Mouse (Mus musculus): ENCODE measurements around the gene Mif4gd.

Mif4gd gene

DNA sequence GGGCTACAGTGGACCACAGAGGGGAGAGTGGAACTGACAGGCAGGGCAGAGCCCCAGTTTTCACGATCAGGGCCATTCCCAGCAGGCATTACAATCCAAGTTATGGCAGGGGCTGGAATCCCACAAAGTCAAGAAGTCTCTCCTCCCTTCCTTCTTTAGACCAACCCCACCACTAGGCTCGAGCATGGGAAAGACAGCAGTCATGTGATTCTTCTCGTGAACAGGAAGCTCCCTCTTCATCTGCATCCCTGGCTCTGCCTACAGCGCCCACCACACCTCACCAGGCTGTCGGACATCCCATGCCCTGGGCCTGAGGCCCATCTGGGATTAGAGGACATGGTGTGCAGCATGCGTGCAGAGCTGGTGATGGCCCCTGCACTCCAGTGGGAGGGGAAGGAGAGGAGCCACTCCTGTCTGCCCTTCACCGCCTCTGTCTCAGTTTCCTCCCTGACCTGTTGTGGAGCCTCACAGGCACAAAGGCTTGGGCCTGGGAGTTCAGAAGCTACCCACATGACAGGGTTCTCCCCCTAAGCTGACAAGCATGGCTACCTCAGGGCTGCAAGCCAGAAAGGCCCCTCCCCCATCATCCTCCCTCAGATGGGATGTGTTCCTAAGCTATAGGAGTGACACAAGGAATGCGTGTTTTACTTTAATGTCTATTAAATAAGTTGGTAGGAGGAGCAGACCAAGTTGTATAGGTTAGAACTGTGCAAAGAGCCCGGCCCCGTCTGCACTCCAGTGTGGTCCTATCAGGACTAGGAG, 1.8 kb upstream of the Mif4gd start:
- in situ Hi-C loops (cut with MseI, MboI): no loop called here

DNA sequence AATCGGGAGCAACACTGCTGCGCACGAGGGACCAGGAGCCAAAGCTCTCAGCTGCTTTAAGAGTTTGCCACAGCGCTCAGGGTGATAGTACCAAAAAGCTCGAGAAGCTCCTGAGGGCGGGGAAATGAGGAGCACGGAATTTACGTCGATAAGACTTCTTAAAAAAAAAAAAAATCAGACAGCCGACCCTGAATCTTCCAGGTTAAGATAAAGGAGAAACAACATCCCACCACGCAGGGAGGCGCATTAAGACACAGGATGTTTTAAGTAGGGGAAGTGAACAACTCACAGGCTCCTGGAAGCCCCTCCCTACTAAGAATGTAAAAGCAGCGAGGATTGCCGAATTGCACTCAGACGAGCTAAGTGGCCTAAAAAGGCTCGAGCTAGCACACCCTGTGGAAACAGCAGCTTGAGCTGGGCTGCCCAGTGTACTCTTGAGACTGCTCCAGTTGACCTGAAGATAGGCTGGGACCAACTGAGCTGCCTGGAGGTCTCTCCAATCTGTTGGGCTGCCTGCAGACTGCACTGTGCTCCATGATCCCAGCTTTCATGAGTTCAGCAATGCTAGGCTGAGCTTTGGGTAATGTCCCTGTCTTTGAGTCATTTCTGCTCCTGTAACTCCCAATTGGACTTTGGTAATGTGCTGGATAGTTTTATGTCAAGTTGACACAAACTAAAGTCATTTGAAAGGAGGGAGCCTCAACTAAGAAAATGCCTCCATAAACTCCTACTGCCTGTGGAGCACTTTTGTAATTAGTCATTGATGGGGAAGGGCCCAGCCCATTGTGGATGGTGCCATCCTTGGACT, 573 bp upstream of the Mif4gd start:
- in situ Hi-C loops (cut with MseI, MboI): no loop called here

DNA sequence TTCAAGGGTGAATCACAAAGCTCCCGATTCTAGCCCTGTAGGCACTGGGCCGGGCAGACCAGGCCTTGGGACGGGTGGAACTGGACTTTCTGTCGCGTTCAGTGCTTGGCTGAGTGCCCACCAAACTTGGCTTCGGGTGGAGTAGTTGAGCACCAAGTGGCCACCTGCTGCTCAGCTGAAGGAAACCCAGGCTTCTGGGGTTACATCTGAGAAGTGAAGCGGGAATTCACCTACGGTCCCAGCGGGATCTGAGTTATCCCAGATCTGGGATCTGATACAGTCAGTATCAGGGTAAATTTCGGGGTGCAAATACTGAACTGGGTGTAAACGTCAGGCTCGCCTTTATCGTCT, 735 bp downstream of the Mif4gd start:
- in situ Hi-C loops (cut with MseI, MboI): no loop called here

DNA sequence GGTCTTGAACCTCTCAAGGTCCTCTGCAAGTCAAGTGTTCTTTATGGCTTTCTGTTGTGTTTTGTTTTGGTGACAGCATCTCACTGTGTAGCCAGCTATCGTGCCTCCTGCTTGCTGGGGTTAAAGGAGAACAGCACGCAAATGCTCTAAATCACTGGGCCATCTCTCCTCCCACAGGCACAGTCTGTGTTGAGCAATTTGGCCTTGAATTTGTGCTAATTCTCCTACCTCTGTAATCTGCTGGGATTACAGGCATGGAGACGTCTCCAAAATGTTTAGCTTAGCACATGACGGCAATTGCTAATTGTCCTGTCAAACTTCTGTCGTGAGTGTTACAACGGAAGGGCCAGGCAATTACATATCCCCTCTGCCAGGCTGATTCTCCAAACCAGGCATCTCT, 1.6 kb downstream of the Mif4gd start:
- in situ Hi-C loops (cut with MseI, MboI): no loop called here

DNA sequence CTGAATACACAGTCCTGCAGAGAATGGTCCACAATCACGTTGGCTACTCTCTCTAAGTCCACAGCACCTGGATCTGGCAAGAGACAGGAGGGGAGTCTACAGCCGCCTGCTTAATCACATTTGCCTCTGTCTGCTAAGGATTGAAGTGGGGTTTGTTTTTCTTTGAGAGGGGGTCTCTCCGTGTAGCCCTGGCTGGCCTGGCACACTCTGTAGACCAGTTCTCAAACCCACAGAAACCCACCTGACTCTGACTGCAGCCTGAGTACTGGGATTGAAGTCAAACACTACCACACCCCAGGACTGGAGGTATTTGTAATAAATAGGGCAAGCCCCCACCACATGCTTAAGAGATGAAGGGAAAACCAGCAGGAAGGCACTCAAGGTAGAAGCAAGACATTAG, 3.2 kb downstream of the Mif4gd start:
- in situ Hi-C loops (cut with MseI, MboI): no loop called here

DNA sequence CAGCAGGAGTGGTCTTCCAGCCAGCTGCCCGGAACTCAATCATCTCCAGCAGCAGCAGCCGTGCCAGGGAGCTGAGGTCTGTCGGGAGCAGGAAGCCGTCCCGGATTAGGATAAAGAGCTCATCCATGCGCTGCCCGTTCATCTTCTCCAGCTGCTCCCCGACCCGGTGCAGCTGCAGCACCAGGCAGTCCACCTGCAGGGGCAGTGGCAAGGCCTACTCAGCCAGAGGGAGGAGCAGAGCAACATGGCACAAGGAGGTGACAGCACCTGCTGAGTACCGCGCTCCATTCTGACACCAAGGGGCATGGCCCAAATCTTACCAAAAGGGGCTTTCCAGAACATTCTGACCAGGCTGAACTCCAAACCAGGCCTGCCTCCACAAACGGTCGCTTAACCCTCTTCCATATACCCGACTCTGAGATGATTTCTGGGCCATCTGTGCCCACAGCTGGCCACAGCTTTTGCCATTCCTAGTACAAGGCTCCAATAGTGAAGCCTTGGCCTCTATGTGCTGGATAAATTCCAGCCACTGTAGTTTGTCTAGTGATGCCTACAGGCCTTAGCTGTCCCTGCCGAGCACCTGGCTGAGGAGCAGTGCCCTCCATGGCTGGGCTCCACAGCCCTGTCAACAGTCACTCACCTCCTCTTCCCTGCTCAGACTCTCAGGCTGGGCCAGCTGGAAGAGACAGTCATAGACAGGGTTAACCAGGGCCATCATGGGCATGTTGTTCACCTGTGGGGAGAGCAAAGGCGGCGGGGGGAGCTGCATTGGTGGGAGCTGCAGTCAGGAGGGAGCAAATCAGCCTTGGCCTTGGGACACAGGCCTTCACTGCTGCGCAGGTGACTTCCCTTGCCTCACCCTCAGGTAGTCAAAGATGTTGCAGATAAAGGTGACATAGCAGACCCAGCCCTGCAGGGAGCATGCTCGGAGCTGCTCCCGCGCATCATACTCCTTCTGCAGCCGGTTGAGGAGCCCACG, 4.1 kb downstream of the Mif4gd start:
- in situ Hi-C loops (cut with MseI, MboI): no loop called here

DNA sequence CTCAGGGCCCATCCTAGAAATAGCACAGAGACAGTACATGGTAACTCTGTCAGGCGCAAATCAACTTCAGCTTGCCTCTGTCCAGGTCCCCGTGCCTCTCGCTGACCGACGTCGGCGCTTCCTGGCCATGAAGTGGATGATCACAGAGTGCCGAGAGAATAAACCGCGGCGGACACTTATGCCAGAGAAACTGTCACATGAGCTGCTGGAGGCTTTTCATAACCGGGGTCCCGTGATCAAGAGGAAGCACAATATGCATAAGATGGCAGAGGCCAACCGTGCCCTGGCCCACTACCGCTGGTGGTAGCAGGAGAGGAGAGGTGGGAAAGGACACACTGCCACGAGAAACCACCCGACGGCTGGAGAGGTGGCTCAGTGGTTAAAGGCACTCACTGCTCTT, 6.0 kb downstream of the Mif4gd start:
- in situ Hi-C loops (cut with MseI, MboI): no loop called here

DNA sequence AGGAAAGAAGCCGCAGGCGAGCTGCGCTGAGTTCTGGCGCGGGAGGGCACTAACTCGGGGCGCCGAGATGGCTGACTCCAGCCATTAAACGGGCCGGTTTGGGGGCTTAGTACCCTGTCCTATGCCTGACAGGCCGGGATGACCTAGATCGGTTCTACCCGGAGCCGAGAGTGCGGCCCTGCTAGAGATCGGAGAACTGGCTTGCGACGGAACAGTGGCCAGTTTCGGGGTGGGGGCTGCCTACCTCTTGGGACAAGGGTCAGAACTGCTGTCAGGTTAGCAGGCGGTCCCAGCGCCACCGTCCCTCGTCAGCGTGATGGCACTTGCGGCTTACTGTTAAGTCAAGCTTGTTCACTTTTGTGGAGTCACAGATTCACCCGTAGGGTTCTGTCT, 8.5 kb downstream of the Mif4gd start:
- in situ Hi-C loops (cut with MseI, MboI): no loop called here

DNA sequence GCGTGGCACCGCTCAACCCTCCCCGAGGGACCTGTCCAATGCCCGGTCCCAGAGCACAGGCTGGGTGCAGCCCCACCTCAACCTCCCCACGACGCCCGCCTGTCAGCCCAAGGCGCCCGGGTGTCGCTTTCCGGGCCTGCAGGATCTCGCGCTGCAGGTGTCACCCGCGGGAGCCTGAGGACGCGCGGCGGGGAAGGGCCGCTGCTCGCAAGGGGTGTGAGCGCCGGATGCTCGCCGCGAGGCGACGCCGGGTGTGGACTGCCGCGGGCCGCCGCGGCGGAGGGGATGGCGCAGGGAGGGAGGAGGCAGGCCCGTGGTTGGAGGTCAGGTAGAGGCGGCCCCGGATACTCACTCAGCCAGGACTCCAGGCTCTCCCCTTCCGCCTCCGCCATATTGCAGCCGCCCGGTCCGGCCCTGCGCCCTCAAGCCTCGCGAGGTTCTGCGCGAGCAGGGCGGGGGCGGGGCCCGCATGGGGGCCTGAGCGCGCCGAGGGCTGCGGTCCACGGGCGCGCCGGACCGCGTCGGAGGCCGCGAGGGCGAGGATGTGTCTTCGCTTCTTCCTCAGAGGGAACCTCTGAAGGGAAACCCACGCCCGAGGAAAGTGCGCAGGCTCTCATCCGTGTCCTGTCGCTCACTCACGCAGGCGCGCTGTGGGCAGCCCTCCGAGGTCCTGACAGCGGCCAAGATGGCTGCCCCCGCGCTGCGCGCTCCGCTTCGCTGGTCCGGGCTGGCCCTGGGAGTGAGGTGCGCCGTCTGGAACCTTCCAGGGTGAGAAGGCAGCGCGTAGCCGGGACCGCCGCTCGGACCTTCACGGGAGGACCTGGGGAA, 9.1 kb downstream of the Mif4gd start, which contains the start of the genes Mrps7 and Gga3:
Gene Mrps7 (plus strand): TSS at position 450 of the 828 bp plus-strand sequence.
Gene Gga3 (minus strand): TSS at position 576 of the 828 bp plus-strand sequence.
- in situ Hi-C loops (cut with MseI, MboI): no loop called here

DNA sequence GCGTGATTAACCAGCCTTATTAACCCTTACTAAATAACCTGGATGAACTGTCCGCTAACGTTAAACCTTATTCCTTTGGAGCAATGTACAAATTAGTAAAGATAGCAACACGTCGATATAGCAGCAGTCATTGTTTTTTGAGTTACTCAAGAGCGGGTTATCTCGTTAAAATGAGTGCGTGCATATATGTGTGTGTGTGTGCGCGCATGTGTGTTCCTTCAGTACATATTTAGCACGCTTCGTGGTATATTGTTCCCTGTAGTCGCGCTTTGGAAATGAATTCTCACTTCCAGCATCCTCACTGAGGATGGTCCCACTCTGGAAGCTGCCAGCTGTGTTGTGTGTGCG, 9.7 kb downstream of the Mif4gd start:
- in situ Hi-C loops (cut with MseI, MboI): no loop called here

DNA sequence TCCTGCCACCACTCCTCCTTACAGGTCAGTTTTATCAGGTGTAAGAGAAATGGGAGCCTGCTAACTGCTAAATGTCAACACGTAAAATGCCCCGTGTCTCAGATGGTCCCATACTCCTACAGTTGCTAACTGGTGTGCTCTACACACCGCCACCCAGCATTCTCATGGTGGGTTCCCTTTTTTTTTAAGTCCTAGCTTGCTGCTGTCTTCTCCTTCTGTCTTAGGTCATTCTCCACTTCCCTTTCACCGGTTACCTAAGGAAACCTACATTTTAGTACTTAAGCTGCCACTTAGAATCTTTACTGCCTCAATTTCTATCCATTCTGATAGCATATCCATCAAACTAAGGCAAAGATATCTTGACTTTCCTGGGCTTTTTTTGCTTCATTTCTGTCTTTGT, 11.6 kb downstream of the Mif4gd start:
- in situ Hi-C loops (cut with MseI, MboI): no loop called here

DNA sequence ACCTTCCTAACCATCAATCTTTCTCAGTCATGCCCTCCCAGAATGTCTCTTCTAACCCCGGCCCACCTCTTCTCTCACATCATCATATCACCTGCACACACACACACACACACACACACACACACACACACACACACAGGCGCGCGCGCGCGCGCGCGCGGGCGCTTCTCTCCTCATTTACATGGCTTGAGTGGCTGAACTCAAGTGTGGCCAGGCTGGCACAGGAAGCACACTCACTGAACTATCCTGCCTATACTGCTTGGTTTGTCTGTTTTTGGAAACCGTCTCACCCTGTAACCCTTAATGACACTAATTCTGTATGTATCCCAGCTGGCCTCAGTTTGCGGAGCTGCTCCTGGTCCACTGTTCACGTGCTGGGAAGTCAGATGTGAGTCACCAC, 12.0 kb downstream of the Mif4gd start:
- in situ Hi-C loops (cut with MseI, MboI): no loop called here

DNA sequence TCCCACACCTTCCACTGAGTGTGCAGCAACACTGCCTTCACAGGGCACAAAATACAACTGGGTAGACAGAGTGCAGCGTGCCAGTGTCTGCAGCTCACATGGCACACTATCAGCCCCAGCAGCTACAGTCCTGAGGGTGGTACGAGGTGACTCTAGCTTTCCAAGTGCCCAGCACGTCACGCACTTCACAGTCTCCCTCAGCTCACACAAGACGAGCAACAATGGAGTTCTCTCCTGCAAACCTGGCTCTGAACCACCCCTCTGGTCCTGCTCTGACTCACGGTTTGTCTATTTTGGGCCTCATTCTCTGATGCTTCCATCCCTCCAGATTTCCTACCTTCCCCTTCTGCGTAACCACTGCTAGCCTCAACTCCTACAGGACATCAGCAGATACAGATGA, 13.0 kb downstream of the Mif4gd start:
- in situ Hi-C loops (cut with MseI, MboI): no loop called here

DNA sequence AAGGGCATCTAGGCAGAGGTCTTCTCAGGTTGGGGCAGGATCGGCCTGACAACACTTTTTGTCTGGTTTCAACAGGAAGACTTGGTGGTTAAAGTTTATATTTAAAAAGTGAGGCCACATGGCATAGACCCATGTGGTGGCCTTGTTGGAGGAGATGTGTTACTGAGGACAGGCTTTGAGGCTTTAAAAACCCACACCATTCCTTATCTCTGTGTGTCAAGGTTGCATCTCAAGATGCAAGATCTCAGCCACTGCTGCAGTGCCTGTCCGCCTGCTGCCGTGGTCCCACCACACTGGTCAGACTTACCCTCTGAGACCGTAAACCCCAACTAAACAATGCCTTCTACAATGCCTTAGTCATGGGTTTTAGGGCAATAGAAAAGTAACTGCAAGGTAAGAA, 14.5 kb downstream of the Mif4gd start:
- in situ Hi-C loops (cut with MseI, MboI): no loop called here

DNA sequence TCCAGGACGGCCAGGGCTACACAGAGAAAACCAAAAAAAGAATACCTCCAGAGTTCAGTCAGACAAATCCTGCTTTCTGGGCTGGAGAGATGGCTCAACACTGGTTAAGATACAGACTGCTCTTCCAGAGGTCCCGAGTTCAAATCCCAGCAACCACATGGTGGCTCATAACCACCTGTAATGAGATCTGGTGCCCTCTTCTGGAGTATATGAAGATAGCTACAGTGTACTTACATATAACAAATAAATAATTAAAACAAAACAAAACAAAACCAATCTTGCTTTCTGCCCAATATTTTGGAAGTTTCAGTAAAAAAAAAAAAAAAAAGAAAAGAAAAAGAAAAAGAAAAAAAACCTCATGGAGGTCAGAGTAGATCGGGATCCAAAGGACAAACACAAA, 17.6 kb downstream of the Mif4gd start:
- in situ Hi-C loops (cut with MseI, MboI): no loop called here

DNA sequence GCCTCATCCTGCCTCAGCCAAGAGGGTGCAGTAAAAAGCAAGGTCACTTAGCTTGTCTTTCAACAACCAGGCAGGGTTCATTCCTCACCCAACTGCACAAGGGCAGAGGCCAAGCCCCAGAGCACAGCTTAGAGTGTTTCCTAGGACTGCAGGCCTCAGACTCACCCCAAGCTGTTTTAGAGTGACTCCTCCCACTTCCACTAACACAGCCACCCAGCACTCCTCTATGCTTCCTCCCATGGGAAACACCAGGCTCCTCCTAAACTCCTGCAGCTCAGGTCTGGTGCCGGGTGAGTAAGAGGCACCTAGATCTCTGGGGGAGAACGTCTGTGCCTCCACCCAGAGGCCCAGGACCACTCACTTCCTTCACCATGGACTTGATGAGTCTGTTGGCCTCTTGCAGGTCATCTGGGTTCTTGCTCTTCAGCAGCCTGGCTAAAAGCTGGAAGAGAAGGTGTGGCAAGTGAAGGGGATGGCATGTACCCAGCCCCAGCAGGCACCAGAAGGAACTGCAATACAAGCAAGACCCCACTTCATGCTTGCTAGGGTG, 22.2 kb downstream of the Mif4gd start:
- in situ Hi-C loops (cut with MseI, MboI): no loop called here

DNA sequence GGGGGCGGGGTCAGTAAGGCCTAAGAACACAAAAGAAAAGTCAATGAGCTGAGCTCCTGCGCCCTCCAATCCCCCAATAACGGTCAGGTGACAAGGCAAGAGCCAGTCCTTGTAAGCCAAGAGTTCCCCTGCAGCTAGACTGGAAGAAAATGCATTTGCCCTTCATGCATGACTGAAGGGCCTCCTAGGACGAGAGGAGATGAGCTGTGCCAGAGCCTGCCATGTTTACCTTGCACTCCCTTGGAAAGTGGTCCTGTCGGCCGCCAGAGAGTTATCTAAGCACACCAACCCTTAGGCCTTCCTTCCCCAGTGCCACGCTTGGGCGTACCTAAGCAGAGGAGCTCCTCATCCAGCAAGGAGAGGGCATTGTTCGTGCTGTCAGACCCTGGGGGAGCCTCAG, 24.8 kb downstream of the Mif4gd start:
- in situ Hi-C loops (cut with MseI, MboI): no loop called here

DNA sequence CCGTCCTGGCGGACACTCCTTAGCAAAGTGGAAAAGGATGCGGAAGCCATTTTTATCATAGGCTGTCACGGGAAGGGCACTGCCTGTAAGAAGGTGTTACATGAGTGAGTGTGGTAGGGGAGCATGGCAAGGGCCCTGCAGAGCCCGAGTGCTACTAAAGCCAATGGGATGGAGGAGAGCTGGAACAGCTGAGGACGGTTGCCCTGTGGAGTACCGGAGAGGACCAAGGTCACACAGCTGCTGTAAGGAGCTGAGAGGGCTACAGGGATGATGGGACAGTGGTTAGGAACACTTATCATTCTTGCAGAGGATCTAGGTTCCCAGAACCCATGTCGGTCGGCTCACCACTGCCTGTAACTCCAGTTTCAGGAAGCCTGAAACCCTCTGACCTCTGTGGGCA, 26.4 kb downstream of the Mif4gd start:
- in situ Hi-C loops (cut with MseI, MboI): no loop called here

DNA sequence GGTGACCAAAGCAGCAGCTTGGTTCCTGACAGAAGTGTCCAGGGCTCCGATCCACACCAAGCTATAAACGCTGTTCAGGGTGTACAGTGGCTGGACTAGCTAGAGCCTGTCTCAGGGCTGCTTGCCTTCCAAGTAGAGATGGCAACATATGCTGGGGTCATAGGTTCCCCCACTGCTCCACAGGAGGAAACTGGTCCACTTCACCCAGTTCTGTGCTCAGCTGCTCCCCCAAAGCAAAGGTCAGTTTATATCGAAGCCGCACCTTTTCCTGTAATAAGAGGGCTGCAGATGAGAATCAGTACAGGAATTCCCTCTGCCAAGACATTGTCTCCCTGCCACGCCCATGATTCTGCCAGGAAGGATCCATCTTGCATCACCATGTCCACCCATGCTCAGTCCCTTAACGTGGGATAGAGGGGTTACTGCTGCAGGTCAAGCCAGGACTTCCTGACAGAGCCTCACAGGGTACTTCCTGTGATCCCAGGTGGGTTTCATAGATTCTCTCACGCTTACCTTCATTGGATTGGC, 27.1 kb downstream of the Mif4gd start:
- in situ Hi-C loops (cut with MseI, MboI): no loop called here

DNA sequence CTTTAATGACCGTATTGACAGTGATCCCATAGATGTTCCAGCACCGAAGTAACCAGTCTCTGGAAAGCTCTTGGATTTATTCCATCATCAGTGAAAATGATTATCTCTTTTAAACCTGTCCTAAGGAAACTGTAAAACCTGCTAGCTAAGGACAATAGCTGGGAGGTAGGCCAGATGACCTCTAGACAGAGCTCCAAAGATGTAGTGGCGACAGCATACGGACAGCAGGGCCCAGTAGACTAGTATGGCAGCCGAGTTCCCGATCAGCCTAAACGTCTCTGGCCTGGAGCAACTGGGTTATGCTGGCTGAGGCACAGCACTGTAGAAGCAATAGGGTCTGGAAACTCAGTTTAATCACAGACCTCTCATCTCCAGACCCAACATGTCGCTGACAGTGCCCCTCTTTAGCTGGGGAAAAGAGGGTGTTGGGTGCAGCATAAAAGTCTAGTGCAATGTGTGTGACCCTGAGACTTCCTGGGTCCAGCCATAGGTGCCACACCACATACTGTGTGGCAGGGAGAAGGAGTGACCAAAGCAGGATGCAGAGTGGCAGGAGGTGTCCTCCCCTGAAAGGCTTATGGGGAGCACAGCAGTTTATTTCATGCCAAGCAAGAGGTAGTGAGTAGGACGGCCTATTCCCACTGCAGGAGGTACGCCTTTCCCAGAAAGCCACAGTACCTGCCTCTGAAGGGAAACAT, 28.2 kb downstream of the Mif4gd start:
- in situ Hi-C loops (cut with MseI, MboI): no loop called here
